23 mouse cellular contexts compared by ENCODE assay signal in genomic region chr11:71840635-71841443, GRCm38 (mm10).
A peak's percentile ranks its signal among the peaks of the same experiment; 100 is the strongest.
DNase-seq lines count a peak whose midpoint lies in the region; ATAC-seq and TF ChIP-seq lines count a peak whose summit lies in the region.
"Had no signal": no experiment of that assay in that cellular context is flagged by ENCODE, and none has a peak within 500 bp of the region (broad histone marks: within the 10 kb centered on the region; RNA-seq: fewer than 3 reads in every experiment).

No protein-coding gene starts in this region.

- ATAC-seq in hindbrain, embryonic 13.5 days (ENCODE audit: low FRiP score), result peak; percentile 80
- ATAC-seq in hindbrain, embryonic 11.5 days (ENCODE audit: low FRiP score), result no peak
- no peak for ATAC-seq in midbrain, postnatal 0 days (ENCODE audit: low FRiP score)
- no peak for ATAC-seq in stomach, postnatal 0 days (ENCODE audit: low FRiP score, low TSS enrichment)
- ATAC-seq: activated CD4-positive, CD25-positive, alpha-beta regulatory T cell, adult 4 months; CD4-positive, CD25-positive, alpha-beta regulatory T cell, adult 4 months; intestine, embryonic 15.5 days had no signal

- peaks cover 13% of the 10 kb centered on the region for H3K4me1 ChIP-seq in hindbrain, embryonic 13.5 days (replicated peaks)
- no peaks in the 10 kb centered on the region for H3K4me1 ChIP-seq in hindbrain, embryonic 11.5 days (replicated peaks; ENCODE audit: control insufficient read depth, insufficient read depth, low read length)
- no peaks in the 10 kb centered on the region for H3K4me1 ChIP-seq in midbrain, postnatal 0 days (ENCODE audit: insufficient read depth, low read length)
- no peaks in the 10 kb centered on the region for H3K4me1 ChIP-seq in stomach, postnatal 0 days (replicated peaks; ENCODE audit: control insufficient read depth, insufficient read depth)
- H3K4me1 ChIP-seq: embryonic facial prominence, embryonic 10.5 days; heart, embryonic 12.5 days; intestine, embryonic 15.5 days had no signal

- H3K4me3 ChIP-seq in hindbrain, embryonic 13.5 days, result no peak overlapping the region
- H3K4me3 ChIP-seq in hindbrain, embryonic 11.5 days (ENCODE audit: low read depth, low read length), result no peak overlapping the region
- H3K4me3 ChIP-seq in midbrain, postnatal 0 days (ENCODE audit: low read depth, low read length), result no peak overlapping the region
- H3K4me3 ChIP-seq in stomach, postnatal 0 days (ENCODE audit: low read depth, low read length), result no peak overlapping the region
- H3K4me3 ChIP-seq: embryonic facial prominence, embryonic 10.5 days; heart, embryonic 12.5 days; intestine, embryonic 15.5 days; left cerebral cortex, adult 2 months; midbrain, embryonic 12.5 days had no signal

- no peak for TF ChIP-seq POLR2A in brain, embryonic 14.5 days (IDR thresholded peaks at IDR 0.05; ENCODE audit: borderline replicate concordance, extremely low read depth, insufficient read depth, insufficient read length, poor library complexity, severe bottlenecking)

- DNase-seq in cerebellum, postnatal 14 days, result peak; percentile 51 to 52
- DNase-seq in cerebellum, adult 8-10 months, result no peak
- no peak for DNase-seq in hindbrain, embryonic 11.5 days (ENCODE audit: low spot score)
- peak; percentile 81 for DNase-seq in brain, embryonic 14.5 days (ENCODE audit: low read depth)
- peak; percentile 79 for DNase-seq in midbrain, postnatal 0 days (ENCODE audit: low spot score)
- DNase-seq in stomach, postnatal 0 days (ENCODE audit: low spot score), result no peak
- DNase-seq: adrenal gland, postnatal 14 days; cerebellum, adult 11-12 months; heart, postnatal 36 days; kidney, adult 9 months; kidney, postnatal 25 days; lung, embryonic 14.5 days; lung, postnatal 36 days; thymus, postnatal 25 days had no signal

- no peak overlapping the region for H3K4me2 ChIP-seq in hindbrain, embryonic 13.5 days
- no peak overlapping the region for H3K4me2 ChIP-seq in hindbrain, embryonic 11.5 days (replicated peaks; ENCODE audit: low read depth, low read length)
- no peak overlapping the region for H3K4me2 ChIP-seq in midbrain, postnatal 0 days (ENCODE audit: low read depth, low read length, poor library complexity, severe bottlenecking)
- no peak overlapping the region for H3K4me2 ChIP-seq in stomach, postnatal 0 days (replicated peaks; ENCODE audit: low read depth)
- H3K4me2 ChIP-seq: heart, embryonic 12.5 days; intestine, embryonic 15.5 days; liver, embryonic 11.5 days; lung, embryonic 14.5 days; midbrain, embryonic 12.5 days had no signal

- TF ChIP-seq EP300 in stomach, postnatal 0 days (optimal IDR thresholded peaks at IDR 0.05), result no peak

- no peaks in the 10 kb centered on the region for H3K9me3 ChIP-seq in hindbrain, embryonic 13.5 days
- no peaks in the 10 kb centered on the region for H3K9me3 ChIP-seq in hindbrain, embryonic 11.5 days (ENCODE audit: control insufficient read depth, low read length)
- H3K9me3 ChIP-seq in midbrain, postnatal 0 days (ENCODE audit: low read length), result no peaks in the 10 kb centered on the region
- no peaks in the 10 kb centered on the region for H3K9me3 ChIP-seq in stomach, postnatal 0 days (ENCODE audit: control insufficient read depth, low read length)
- H3K9me3 ChIP-seq: embryonic facial prominence, embryonic 10.5 days; heart, embryonic 12.5 days; intestine, embryonic 15.5 days; midbrain, embryonic 12.5 days had no signal

- no peaks in the 10 kb centered on the region for H3K36me3 ChIP-seq in hindbrain, embryonic 13.5 days
- H3K36me3 ChIP-seq in hindbrain, embryonic 11.5 days (ENCODE audit: control insufficient read depth, insufficient read depth, low read length), result no peaks in the 10 kb centered on the region
- no peaks in the 10 kb centered on the region for H3K36me3 ChIP-seq in midbrain, postnatal 0 days (ENCODE audit: insufficient read depth, low read length)
- no peaks in the 10 kb centered on the region for H3K36me3 ChIP-seq in stomach, postnatal 0 days (ENCODE audit: control insufficient read depth, insufficient read depth, low read length)
- H3K36me3 ChIP-seq: embryonic facial prominence, embryonic 10.5 days; heart, embryonic 12.5 days; intestine, embryonic 15.5 days; midbrain, embryonic 12.5 days had no signal

- H3K9ac ChIP-seq in hindbrain, embryonic 13.5 days, result no peak overlapping the region
- no peak overlapping the region for H3K9ac ChIP-seq in hindbrain, embryonic 11.5 days (ENCODE audit: low read depth, low read length)
- no peak overlapping the region for H3K9ac ChIP-seq in midbrain, postnatal 0 days (replicated peaks; ENCODE audit: low read length, poor library complexity, severe bottlenecking)
- H3K9ac ChIP-seq in stomach, postnatal 0 days (ENCODE audit: low read length), result no peak overlapping the region
- H3K9ac ChIP-seq: heart, embryonic 12.5 days; intestine, embryonic 15.5 days; lung, embryonic 14.5 days; midbrain, embryonic 12.5 days had no signal

- WGBS in hindbrain, embryonic 13.5 days, result 39% methylated on average over 8 of the region's 8 CpGs
- WGBS in hindbrain, embryonic 11.5 days, result 64% methylated on average over 8 of the region's 8 CpGs
- WGBS in midbrain, postnatal 0 days, result 49% methylated on average over 8 of the region's 8 CpGs
- WGBS in stomach, postnatal 0 days, result 72% methylated on average over 8 of the region's 8 CpGs

- H3K27me3 ChIP-seq in hindbrain, embryonic 13.5 days, result no peaks in the 10 kb centered on the region
- H3K27me3 ChIP-seq in hindbrain, embryonic 11.5 days (ENCODE audit: control insufficient read depth, insufficient read depth, low read length), result no peaks in the 10 kb centered on the region
- H3K27me3 ChIP-seq in midbrain, postnatal 0 days (ENCODE audit: insufficient read depth, low read length), result no peaks in the 10 kb centered on the region
- no peaks in the 10 kb centered on the region for H3K27me3 ChIP-seq in stomach, postnatal 0 days (ENCODE audit: control insufficient read depth, insufficient read depth, low read length)
- H3K27me3 ChIP-seq: heart, embryonic 12.5 days; intestine, embryonic 15.5 days; midbrain, embryonic 12.5 days had no signal

- no peak for TF ChIP-seq CTCF in brain, embryonic 14.5 days (IDR thresholded peaks at IDR 0.05; ENCODE audit: borderline replicate concordance, extremely low read depth, insufficient read depth, insufficient read length)
- no peak for TF ChIP-seq CTCF in midbrain, postnatal 0 days (IDR thresholded peaks at IDR 0.05)
- no peak for TF ChIP-seq CTCF in stomach, postnatal 0 days (IDR thresholded peaks at IDR 0.05; ENCODE audit: low read depth)

- 0 out of 2 replicates have a peak overlapping the region, but pooled peaks have one; percentile 40 for H3K27ac ChIP-seq in hindbrain, embryonic 13.5 days
- H3K27ac ChIP-seq in hindbrain, embryonic 11.5 days (ENCODE audit: low read depth, low read length), result no peak overlapping the region
- no peak overlapping the region for H3K27ac ChIP-seq in midbrain, postnatal 0 days (ENCODE audit: low read depth, low read length)
- no peak overlapping the region for H3K27ac ChIP-seq in stomach, postnatal 0 days (replicated peaks)
- H3K27ac ChIP-seq: embryonic facial prominence, embryonic 10.5 days; intestine, embryonic 15.5 days; left cerebral cortex, adult 2 months; midbrain, embryonic 12.5 days had no signal

Comparison
In these comparisons a context has a peak if more than half of its experiments do, and no peak if none do; other contexts are left out.
1. DNase-seq: peak in cerebellum, postnatal 14 days (2 of 2), brain, embryonic 14.5 days (single experiment) and midbrain, postnatal 0 days (single experiment); none in cerebellum, adult 8-10 months (single experiment), hindbrain, embryonic 11.5 days (single experiment) and stomach, postnatal 0 days (single experiment).